Mouse (Mus musculus) G1E (cell line): Measurements from ENCODE around the gene Tmprss13. TPM values are rescaled to one million over a fixed set of nuclear protein-coding genes. Genes with fewer than 3 reads are reported as not detected.

Experiments used
- ATAC-seq: 2 replicates; pipeline ENCODE4 v1.8.0; 2016; ENCODE audit warnings: mild to moderate bottlenecking; ENCODE audit not compliant: insufficient number of reproducible peaks, poor library complexity, low FRiP score, severe bottlenecking; ENCODE audit errors: extremely low read depth
- DNase-seq: peaks from one replicate; pipeline ENCODE4 v3.0.0; 2012; ENCODE audit warnings: low spot score
- H3K27me3 ChIP-seq: 2 replicates; pipeline ENCODE4 v1.6.1; 2012; ENCODE audit warnings: mild to moderate bottlenecking, low read length, inconsistent platforms; ENCODE audit not compliant: insufficient read depth
- H3K36me3 ChIP-seq: replicated peaks from 2 replicates; pipeline ENCODE3; 2012; ENCODE audit warnings: mild to moderate bottlenecking, inconsistent platforms
- H3K4me1 ChIP-seq: 2 replicates; pipeline ENCODE4 v1.6.1; 2012; ENCODE audit warnings: low read depth, low read length, inconsistent platforms, mixed read lengths; ENCODE audit not compliant: insufficient read depth
- H3K4me3 ChIP-seq: 2 replicates; pipeline ENCODE4 v1.5.1; 2012; ENCODE audit warnings: low read depth, mild to moderate bottlenecking, inconsistent platforms, low read length, moderate library complexity, mixed read lengths
- H3K9me3 ChIP-seq: replicated peaks from 2 replicates; pipeline ENCODE4 v1.6.1; 2012; ENCODE audit warnings: inconsistent platforms
- CTCF ChIP-seq: IDR thresholded peaks from 2 replicates; pipeline ENCODE4 v1.5.1; 2012; ENCODE audit warnings: low read depth, low read length, inconsistent platforms, mixed read lengths
- GATA1 ChIP-seq: IDR thresholded peaks from 2 replicates; pipeline ENCODE4 v1.6.1; 2012; ENCODE audit warnings: borderline replicate concordance, low read length, inconsistent platforms, mixed read lengths
- GATA2 ChIP-seq: IDR thresholded peaks from 2 replicates; pipeline ENCODE4 v1.6.1; 2012; ENCODE audit warnings: low read depth, low read length, inconsistent platforms, borderline replicate concordance
- POLR2AphosphoS5 ChIP-seq: IDR thresholded peaks from 2 replicates; pipeline ENCODE4 v1.6.1; 2012; ENCODE audit warnings: low read depth, low read length, inconsistent platforms; ENCODE audit not compliant: insufficient replicate concordance
- TAL1 ChIP-seq: conservative IDR thresholded peaks from 2 replicates; pipeline ENCODE4 v1.6.1; 2012; ENCODE audit warnings: low read depth, low read length, inconsistent platforms, mixed read lengths
- polyA plus RNA-seq: library from polyadenylated mRNA; stranded (reverse); fragments of >175 nt; gene quantifications from 2 replicates; pipeline ENCODE4 v1.2.3, GENCODE M21; 2012
- total RNA-seq, 2 experiments: library from RNA; stranded (forward) in 1 of 2; stranded (reverse) in 1 of 2; fragments of 200-1000 nt in 1 of 2; fragments of >200 nt in 1 of 2; fragmentation: Nextera tagmentation in 1 of 2; gene quantifications; 2 replicates each; pipeline ENCODE4 v1.2.3; 2014 to 2017

The Tmprss13 gene
- total and polyA plus RNA-seq, 3 experiments: 0.05 TPM; not detected in 2

GRCm38 (mm10) chr9:45374988-45375502 is 56.1 kb downstream of the Tmprss13 start:
- H3K27me3 ChIP-seq: 0 out of 2 replicates have a peak, but pooled peaks cover 9% of the 10 kb centered on the region
- no peak for DNase-seq
- TF ChIP-seq CTCF: no peak
- TF ChIP-seq GATA2: no peak
- TF ChIP-seq TAL1: no peak
- TF ChIP-seq POLR2AphosphoS5: no peak
- TF ChIP-seq GATA1: no peak
- ATAC-seq: no peak
- H3K4me1 ChIP-seq: no peaks in the 10 kb centered on the region
- H3K36me3 ChIP-seq: no peaks in the 10 kb centered on the region
- H3K4me3 ChIP-seq: no peak overlapping the region
- H3K9me3 ChIP-seq: no peaks in the 10 kb centered on the region

GRCm38 (mm10) chr9:45376427-45376826 is 57.5 kb downstream of the Tmprss13 start:
- no peak for ATAC-seq
- no peaks in the 10 kb centered on the region for H3K27me3 ChIP-seq
- H3K36me3 ChIP-seq: no peaks in the 10 kb centered on the region
- no peaks in the 10 kb centered on the region for H3K4me1 ChIP-seq
- no peak overlapping the region for H3K4me3 ChIP-seq
- H3K9me3 ChIP-seq: no peaks in the 10 kb centered on the region
- no peak for DNase-seq
- TF ChIP-seq CTCF: no peak

GRCm38 (mm10) chr9:45376883-45377282 is 58.0 kb downstream of the Tmprss13 start:
- Histone ChIP-seq H3K4me1 (no peaks in the 10 kb centered on the region), H3K36me3 (no peaks in the 10 kb centered on the region), H3K27me3 (no peaks in the 10 kb centered on the region), H3K4me3 (no peak overlapping the region), H3K9me3 (no peaks in the 10 kb centered on the region)
- DNase-seq: no peak
- no peak for ATAC-seq
- no peak for TF ChIP-seq TAL1
- TF ChIP-seq CTCF: no peak
- TF ChIP-seq GATA2: no peak
- no peak for TF ChIP-seq GATA1
- TF ChIP-seq POLR2AphosphoS5: no peak

GRCm38 (mm10) chr9:45380411-45381251 is 61.7 kb downstream of the Tmprss13 start:
- H3K4me1 ChIP-seq: no peaks in the 10 kb centered on the region
- no peaks in the 10 kb centered on the region for H3K36me3 ChIP-seq
- no peak for TF ChIP-seq POLR2AphosphoS5
- TF ChIP-seq CTCF: no peak
- no peak for TF ChIP-seq GATA2
- H3K27me3 ChIP-seq: no peaks in the 10 kb centered on the region
- DNase-seq (no peak), ATAC-seq (no peak)
- H3K4me3 ChIP-seq: no peak overlapping the region
- no peaks in the 10 kb centered on the region for H3K9me3 ChIP-seq

- H3K36me3 ChIP-seq: no peaks in the 10 kb centered on the region
- ATAC-seq: no peak
- no peaks in the 10 kb centered on the region for H3K27me3 ChIP-seq
- H3K4me3 ChIP-seq: no peak overlapping the region
- H3K9me3 ChIP-seq: no peaks in the 10 kb centered on the region
- H3K4me1 ChIP-seq: no peaks in the 10 kb centered on the region
- TF ChIP-seq POLR2AphosphoS5 (no peak), TAL1 (no peak), GATA1 (no peak), GATA2 (no peak), CTCF (no peak)
- no peak for DNase-seq
Measured at GRCm38 (mm10) chr9:45382336-45382735, 63.4 kb downstream of the Tmprss13 start.

- no peaks in the 10 kb centered on the region for H3K4me1 ChIP-seq
- H3K4me3 ChIP-seq: no peak overlapping the region
- no peaks in the 10 kb centered on the region for H3K9me3 ChIP-seq
- ATAC-seq (no peak), DNase-seq (no peak)
- H3K36me3 ChIP-seq: no peaks in the 10 kb centered on the region
- H3K27me3 ChIP-seq: no peaks in the 10 kb centered on the region
- TF ChIP-seq GATA2 (no peak), GATA1 (no peak), CTCF (no peak), TAL1 (no peak), POLR2AphosphoS5 (no peak)
Measured at GRCm38 (mm10) chr9:45382834-45383233, 63.9 kb downstream of the Tmprss13 start.
